Comparison of ENCODE assay signal across 19 mouse cellular contexts in genomic region chr4:152418229-152419060, GRCm38 (mm10). TPM values are rescaled to one million over a fixed set of nuclear protein-coding genes. Genes with fewer than 3 reads are reported as not detected.
DNase-seq lines count a peak whose midpoint lies in the region; ATAC-seq lines count a peak whose summit lies in the region.
"Had no signal": no experiment of that assay in that cellular context is flagged by ENCODE, and none has a peak within 500 bp of the region (broad histone marks: within the 10 kb centered on the region; RNA-seq: fewer than 3 reads in every experiment).

No protein-coding gene starts in this region.

- no peaks in the 10 kb centered on the region for H3K4me1 ChIP-seq in embryonic facial prominence, embryonic 11.5 days (ENCODE audit: control insufficient read depth, insufficient read depth, low read length)
- H3K4me1 ChIP-seq in embryonic facial prominence, embryonic 10.5 days: peaks cover 26% of the 10 kb centered on the region
- H3K4me1 ChIP-seq in midbrain, embryonic 10.5 days: peaks cover 35% of the 10 kb centered on the region
- peaks cover 6% of the 10 kb centered on the region; the same call in 1 of the 2 replicates for H3K4me1 ChIP-seq in midbrain, embryonic 15.5 days
- peaks cover 7% of the 10 kb centered on the region; the same call in 1 of the 2 replicates for H3K4me1 ChIP-seq in midbrain, embryonic 14.5 days (ENCODE audit: control insufficient read depth, insufficient read depth, low read length)
- H3K4me1 ChIP-seq: embryonic facial prominence, embryonic 15.5 days had no signal

- peak; percentile 12 for DNase-seq in embryonic facial prominence, embryonic 11.5 days (ENCODE audit: low spot score)
- no peak for DNase-seq in embryonic facial prominence, embryonic 10.5 days (ENCODE audit: low spot score)
- no peak for DNase-seq in midbrain, embryonic 10.5 days (ENCODE audit: low spot score)
- peak; percentile 39 for DNase-seq in midbrain, embryonic 14.5 days
- DNase-seq in ovary, postnatal 10 days (ENCODE audit: low spot score): no peak
- DNase-seq in heart, adult 11 months: no peak
- DNase-seq in thymus, adult 18-20 months: no peak
- DNase-seq: adrenal gland, postnatal 25 days; cerebellum, adult 9-11 months; gastrocnemius, adult 2 months; heart, postnatal 14 days; kidney, adult 18-20 months; lung, postnatal 10 days; right cerebral cortex, postnatal 25 days had no signal

- no peak overlapping the region for H3K4me3 ChIP-seq in embryonic facial prominence, embryonic 11.5 days (ENCODE audit: low read depth, low read length)
- no peak overlapping the region for H3K4me3 ChIP-seq in embryonic facial prominence, embryonic 10.5 days
- no peak overlapping the region for H3K4me3 ChIP-seq in midbrain, embryonic 10.5 days
- H3K4me3 ChIP-seq in midbrain, embryonic 15.5 days: no peak overlapping the region
- no peak overlapping the region for H3K4me3 ChIP-seq in midbrain, embryonic 14.5 days (replicated peaks; ENCODE audit: low read depth, low read length)
- H3K4me3 ChIP-seq: embryonic facial prominence, embryonic 15.5 days; gastrocnemius, adult 2 months; limb, embryonic 10.5 days had no signal

- no peak overlapping the region for H3K9ac ChIP-seq in embryonic facial prominence, embryonic 11.5 days (replicated peaks; ENCODE audit: low read length)
- no peak overlapping the region for H3K9ac ChIP-seq in midbrain, embryonic 15.5 days
- 0 out of 2 replicates have a peak overlapping the region, but pooled peaks have one; percentile 3 for H3K9ac ChIP-seq in midbrain, embryonic 14.5 days (replicated peaks; ENCODE audit: low read length)
- H3K9ac ChIP-seq: embryonic facial prominence, embryonic 15.5 days; liver, embryonic 14.5 days had no signal

- no peak overlapping the region for H3K27ac ChIP-seq in embryonic facial prominence, embryonic 11.5 days (replicated peaks; ENCODE audit: low read depth, low read length)
- H3K27ac ChIP-seq in embryonic facial prominence, embryonic 10.5 days (replicated peaks): no peak overlapping the region
- peak overlapping the region; percentile 23; the same call in 1 of the 2 replicates for H3K27ac ChIP-seq in midbrain, embryonic 10.5 days (replicated peaks)
- H3K27ac ChIP-seq in midbrain, embryonic 15.5 days: no peak overlapping the region
- no peak overlapping the region for H3K27ac ChIP-seq in midbrain, embryonic 14.5 days (replicated peaks; ENCODE audit: low read depth, low read length)
- H3K27ac ChIP-seq: embryonic facial prominence, embryonic 15.5 days; gastrocnemius, adult 2 months; limb, embryonic 10.5 days; liver, embryonic 14.5 days had no signal

- no peaks in the 10 kb centered on the region for H3K9me3 ChIP-seq in embryonic facial prominence, embryonic 11.5 days (replicated peaks; ENCODE audit: control insufficient read depth, low read length)
- no peaks in the 10 kb centered on the region for H3K9me3 ChIP-seq in embryonic facial prominence, embryonic 10.5 days
- no peaks in the 10 kb centered on the region for H3K9me3 ChIP-seq in midbrain, embryonic 10.5 days (replicated peaks)
- no peaks in the 10 kb centered on the region for H3K9me3 ChIP-seq in midbrain, embryonic 15.5 days
- no peaks in the 10 kb centered on the region for H3K9me3 ChIP-seq in midbrain, embryonic 14.5 days (ENCODE audit: control insufficient read depth, low read length)
- H3K9me3 ChIP-seq: embryonic facial prominence, embryonic 15.5 days; limb, embryonic 10.5 days had no signal

- no peaks in the 10 kb centered on the region for H3K36me3 ChIP-seq in embryonic facial prominence, embryonic 11.5 days (replicated peaks; ENCODE audit: control insufficient read depth, insufficient read depth, low read depth, low read length)
- H3K36me3 ChIP-seq in embryonic facial prominence, embryonic 10.5 days (replicated peaks): no peaks in the 10 kb centered on the region
- H3K36me3 ChIP-seq in midbrain, embryonic 10.5 days: no peaks in the 10 kb centered on the region
- no peaks in the 10 kb centered on the region for H3K36me3 ChIP-seq in midbrain, embryonic 15.5 days (replicated peaks)
- no peaks in the 10 kb centered on the region for H3K36me3 ChIP-seq in midbrain, embryonic 14.5 days (ENCODE audit: control insufficient read depth, insufficient read depth, low read length)
- H3K36me3 ChIP-seq: embryonic facial prominence, embryonic 15.5 days; limb, embryonic 10.5 days had no signal

- 28% methylated on average over 28 of the region's 28 CpGs for whole genome bisulfite sequencing in embryonic facial prominence, embryonic 11.5 days
- 37% methylated on average over 28 of the region's 28 CpGs for WGBS in embryonic facial prominence, embryonic 10.5 days
- WGBS in midbrain, embryonic 10.5 days: 35% methylated on average over 28 of the region's 28 CpGs
- WGBS in midbrain, embryonic 15.5 days: 28% methylated on average over 28 of the region's 28 CpGs
- WGBS in midbrain, embryonic 14.5 days: 23% methylated on average over 28 of the region's 28 CpGs

- 0 out of 2 replicates have a peak, but pooled peaks have one; percentile 24 for ATAC-seq in embryonic facial prominence, embryonic 11.5 days (replicated peaks; ENCODE audit: insufficient number of reproducible peaks, low FRiP score, low TSS enrichment, low read depth)
- no peak for ATAC-seq in midbrain, embryonic 15.5 days (replicated peaks)
- ATAC-seq in midbrain, embryonic 14.5 days (ENCODE audit: low FRiP score, low TSS enrichment): no peak
- ATAC-seq: forebrain, embryonic 16.5 days had no signal

- no peaks in the 10 kb centered on the region for H3K27me3 ChIP-seq in embryonic facial prominence, embryonic 11.5 days (ENCODE audit: control insufficient read depth, insufficient read depth, low read length)
- H3K27me3 ChIP-seq in embryonic facial prominence, embryonic 10.5 days (replicated peaks; ENCODE audit: low read depth, poor library complexity, severe bottlenecking): 0 out of 2 replicates have a peak, but pooled peaks cover 17% of the 10 kb centered on the region
- H3K27me3 ChIP-seq in midbrain, embryonic 10.5 days (ENCODE audit: low read depth, poor library complexity, severe bottlenecking): peaks cover 21% of the 10 kb centered on the region
- no peaks in the 10 kb centered on the region for H3K27me3 ChIP-seq in midbrain, embryonic 15.5 days (replicated peaks)
- no peaks in the 10 kb centered on the region for H3K27me3 ChIP-seq in midbrain, embryonic 14.5 days (ENCODE audit: control insufficient read depth, insufficient read depth, low read length)

- no peak overlapping the region for H3K4me2 ChIP-seq in embryonic facial prominence, embryonic 11.5 days (ENCODE audit: low read depth, low read length)
- H3K4me2 ChIP-seq in midbrain, embryonic 15.5 days: no peak overlapping the region
- no peak overlapping the region for H3K4me2 ChIP-seq in midbrain, embryonic 14.5 days (ENCODE audit: low read length)
- H3K4me2 ChIP-seq: embryonic facial prominence, embryonic 15.5 days had no signal

RNA-seq across cellular contexts. Expression of gene Nphp4, which starts 58.1 kb away (rescaled TPM):
- polyA plus RNA-seq in embryonic facial prominence, embryonic 11.5 days (2014; fragmentation: Nextera tagmentation; extraction: Ambion mirVana): 2.2 and 2.9 TPM in 2 replicates
- polyA plus RNA-seq in embryonic facial prominence, embryonic 10.5 days (2016; fragmentation: Nextera tagmentation; extraction: Ambion mirVana): 4.9 and 5.9 TPM in 2 replicates
- 7.8 and 8.2 TPM in 2 replicates for polyA plus RNA-seq in midbrain, embryonic 10.5 days (2016; fragmentation: Nextera tagmentation; extraction: Ambion mirVana)
- 6.2 and 6.3 TPM in 2 replicates for polyA plus RNA-seq in midbrain, embryonic 15.5 days (2015; fragmentation: Nextera tagmentation; extraction: Ambion mirVana)
- 5.9 and 6.0 TPM in 2 replicates for polyA plus RNA-seq in midbrain, embryonic 14.5 days (2014; fragmentation: Nextera tagmentation; extraction: Ambion mirVana)

RNA-seq across cellular contexts. Expression of gene Kcnab2, which starts 59.2 kb away (rescaled TPM):
- polyA plus RNA-seq in embryonic facial prominence, embryonic 11.5 days (2014; fragmentation: Nextera tagmentation; extraction: Ambion mirVana): 5.4 and 5.9 TPM in 2 replicates
- polyA plus RNA-seq in embryonic facial prominence, embryonic 10.5 days (2016; fragmentation: Nextera tagmentation; extraction: Ambion mirVana): 7.3 and 7.6 TPM in 2 replicates
- polyA plus RNA-seq in midbrain, embryonic 10.5 days (2016; fragmentation: Nextera tagmentation; extraction: Ambion mirVana): 12.2 and 17.3 TPM in 2 replicates
- polyA plus RNA-seq in midbrain, embryonic 15.5 days (2015; fragmentation: Nextera tagmentation; extraction: Ambion mirVana): 26.1 and 27.8 TPM in 2 replicates
- polyA plus RNA-seq in midbrain, embryonic 14.5 days (2014; fragmentation: Nextera tagmentation; extraction: Ambion mirVana): 23.6 and 26.9 TPM in 2 replicates

Comparison
In these comparisons a context has a peak if more than half of its experiments do, and no peak if none do; other contexts are left out.
1. DNase-seq: peak in embryonic facial prominence, embryonic 11.5 days (single experiment) and midbrain, embryonic 14.5 days (single experiment); none in embryonic facial prominence, embryonic 10.5 days (single experiment), midbrain, embryonic 10.5 days (single experiment), ovary, postnatal 10 days (single experiment), heart, adult 11 months (single experiment) and thymus, adult 18-20 months (0 of 2).